Mouse (Mus musculus) urinary bladder, postnatal 10 days (tissue): Measurements from ENCODE around the gene Acvr1c.

Source experiments
- DNase-seq: peaks from one replicate; pipeline ENCODE4 v3.0.0; 2022; ENCODE audit warnings: low spot score

Acvr1c gene

GRCm38 (mm10) chr2:58357414-58358131 lies at the start of gene Acvr1c:
Gene Acvr1c (minus strand): TSS chr2:58357895.
- DNase-seq = no peak

GRCm38 (mm10) chr2:58403481-58403880 lies 45.8 kb upstream of the Acvr1c start:
- DNase-seq = no peak

- DNase-seq = no peak
Measured at GRCm38 (mm10) chr2:58388601-58389000, 30.9 kb upstream of the Acvr1c start.

GRCm38 (mm10) chr2:58380020-58380419 lies 22.3 kb upstream of the Acvr1c start:
- DNase-seq = no peak

DNA sequence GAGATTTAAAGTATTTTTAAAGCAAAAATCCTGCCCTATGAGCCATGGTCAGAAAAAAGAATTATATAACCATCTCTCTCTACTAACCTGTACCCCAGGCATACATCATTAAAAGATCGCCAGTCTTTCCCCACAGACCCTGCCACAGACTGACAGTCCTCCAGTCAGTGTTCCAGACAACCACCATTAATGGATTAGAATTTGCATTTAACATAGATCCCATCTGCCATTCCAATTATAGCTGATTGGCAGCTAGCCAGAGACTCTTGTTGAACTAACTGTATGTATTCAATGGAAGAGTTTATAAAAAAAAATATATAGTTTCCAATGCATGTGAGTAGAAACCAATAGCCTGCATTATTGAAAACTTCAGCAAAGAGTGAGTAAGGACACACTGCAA lies 21.8 kb upstream of the Acvr1c start:
- DNase-seq = no peak

GRCm38 (mm10) chr2:58377417-58378130 lies 19.9 kb upstream of the Acvr1c start:
- DNase-seq = no peak

DNA sequence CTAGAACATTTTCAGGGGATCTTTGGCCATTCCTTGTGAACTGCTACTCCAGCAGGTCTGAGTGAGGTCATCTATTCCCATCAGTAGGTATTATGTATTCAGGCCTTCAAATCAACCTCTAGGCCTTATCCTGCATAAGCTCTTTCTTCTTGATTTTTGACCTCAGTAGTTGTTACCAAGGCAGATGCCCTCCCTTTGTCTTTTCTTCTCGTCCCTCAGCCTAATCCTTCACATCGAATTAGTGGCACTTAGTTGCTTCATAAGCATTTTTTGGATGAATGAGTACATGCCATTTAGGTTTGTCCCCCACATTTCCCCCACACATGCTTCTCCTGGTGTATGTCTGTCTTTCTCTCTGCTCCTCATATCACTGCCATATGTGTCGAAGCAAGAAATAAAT lies 8.5 kb upstream of the Acvr1c start:
- DNase-seq = no peak

DNA sequence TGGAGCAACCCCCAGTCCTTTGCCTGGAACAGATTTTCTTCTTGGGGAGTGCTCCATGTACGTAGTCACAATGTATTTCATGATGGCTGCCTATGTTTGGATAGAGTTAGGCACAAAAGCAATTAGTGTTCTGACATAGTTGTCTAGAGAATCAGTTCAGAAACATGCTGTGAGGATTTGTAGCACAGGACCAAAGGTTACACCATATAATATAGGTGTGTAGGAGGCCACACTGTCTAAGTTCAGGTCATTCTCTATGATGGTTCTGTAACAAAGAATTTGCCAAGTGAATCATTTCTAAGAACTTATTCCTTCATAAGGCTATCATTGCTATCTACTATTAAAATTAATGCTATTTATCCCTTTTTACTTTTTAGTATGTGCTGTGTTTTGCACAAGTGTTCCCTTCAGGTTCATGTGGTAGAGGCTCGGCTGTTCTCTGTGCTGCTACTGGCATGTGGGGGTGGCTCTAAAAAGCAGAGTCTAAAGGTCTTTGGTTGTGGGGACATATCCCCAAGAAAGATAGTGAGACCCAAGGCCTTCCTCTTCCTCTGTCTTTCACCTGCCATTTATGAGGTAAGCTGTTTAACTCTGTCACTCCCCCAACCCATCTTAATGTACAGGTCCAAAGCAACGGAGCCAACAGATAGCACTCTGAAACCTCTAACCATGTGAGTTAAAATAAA lies 3.8 kb upstream of the Acvr1c start:
- DNase-seq = no peak

DNA sequence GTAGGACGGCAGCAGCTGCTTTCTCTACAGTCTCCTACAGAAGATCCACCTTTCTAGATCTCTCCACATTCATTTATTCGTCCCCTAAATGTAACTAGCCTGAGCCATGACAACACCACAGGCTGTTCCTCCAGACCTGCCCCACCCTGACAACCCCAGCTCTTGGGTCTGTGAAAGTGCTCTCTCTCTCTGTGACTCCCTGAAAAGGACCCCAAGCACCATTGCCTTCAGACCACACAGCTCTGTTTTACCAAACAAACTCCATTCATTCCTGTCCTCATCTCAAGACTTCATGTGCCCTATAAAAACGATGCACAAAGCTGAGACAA lies 401 bp upstream of the Acvr1c start:
- no peak for DNase-seq

- no peak for DNase-seq
Measured at GRCm38 (mm10) chr2:58357068-58357413, 654 bp downstream of the Acvr1c start.

DNA sequence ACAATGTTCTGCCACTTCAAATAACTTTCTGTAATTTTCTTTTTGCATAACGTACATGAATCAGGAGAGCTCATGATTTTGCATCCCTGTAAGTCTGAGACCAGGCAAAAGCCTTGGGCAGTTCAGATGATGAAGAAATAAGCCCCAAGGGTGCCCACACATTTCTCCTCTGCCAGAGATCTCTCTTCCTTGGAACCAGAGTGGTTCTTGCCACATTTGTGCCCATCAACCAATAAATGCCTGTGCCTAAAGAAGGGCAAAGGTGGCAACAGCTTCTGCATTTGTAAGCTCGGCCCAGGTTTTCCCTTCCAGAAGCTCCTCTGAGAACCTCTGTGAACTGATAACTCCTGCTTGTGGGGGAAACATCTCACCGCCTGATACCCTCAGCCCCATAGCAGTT lies 3.3 kb downstream of the Acvr1c start:
- no peak for DNase-seq

DNA sequence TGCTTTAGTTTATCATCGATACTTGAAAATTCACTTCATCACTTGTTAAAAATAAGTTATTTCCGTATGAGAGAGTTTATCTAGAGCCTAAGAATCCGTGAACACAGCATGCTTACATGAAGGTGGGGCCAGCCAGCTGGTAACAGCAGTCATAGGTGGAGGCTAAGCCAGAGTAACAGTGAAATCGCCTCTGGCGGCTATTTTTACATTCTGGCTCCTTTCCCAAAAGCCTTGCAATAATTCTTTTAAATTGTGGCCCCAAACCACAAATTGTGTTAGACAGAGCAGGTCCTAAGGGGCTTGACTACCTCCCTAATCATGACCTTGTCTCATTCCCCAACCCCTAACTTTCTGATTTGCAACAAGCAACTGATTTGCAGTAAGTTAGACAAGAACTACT lies 4.8 kb downstream of the Acvr1c start:
- no peak for DNase-seq

DNA sequence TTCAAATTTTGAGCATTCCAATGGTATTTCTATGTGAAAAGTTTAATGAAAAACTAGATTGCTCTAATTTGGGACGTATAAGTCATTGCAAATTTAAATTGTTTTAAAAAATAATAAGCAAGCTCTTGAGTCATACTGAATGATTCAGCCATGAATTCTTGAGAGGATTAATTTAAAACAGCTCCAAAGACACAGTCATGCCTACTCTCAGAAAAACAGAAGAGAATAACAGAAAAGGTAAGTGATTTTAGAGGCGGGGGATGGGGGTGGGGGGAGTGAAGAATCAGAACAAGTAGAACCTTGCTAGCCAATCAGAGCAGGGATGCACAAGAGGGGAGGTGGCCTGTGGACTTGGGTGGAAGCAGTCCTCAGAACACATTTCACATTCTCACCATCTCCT lies 7.0 kb downstream of the Acvr1c start:
- DNase-seq = no peak

- no peak for DNase-seq
Measured at GRCm38 (mm10) chr2:58336730-58337129, 21.0 kb downstream of the Acvr1c start.

DNA sequence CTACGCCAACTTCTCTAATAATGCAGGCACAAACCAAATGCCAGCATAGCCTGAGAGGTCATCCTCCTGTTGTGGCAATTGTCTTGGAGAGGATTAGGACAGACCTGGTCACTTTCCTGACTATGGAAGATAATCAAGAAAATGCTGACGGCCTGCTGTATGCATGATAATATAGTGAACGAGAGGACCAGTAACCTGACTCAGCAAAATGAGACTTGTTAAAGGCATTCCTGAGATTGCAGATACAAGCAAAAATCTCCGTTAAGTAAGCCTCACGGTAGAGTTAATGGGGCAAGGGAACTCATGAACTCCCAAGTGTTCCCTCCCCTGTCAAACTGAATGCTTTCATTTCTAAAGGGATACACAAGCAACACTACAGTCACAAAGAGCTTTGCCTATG lies 28.1 kb downstream of the Acvr1c start:
- DNase-seq = no peak

GRCm38 (mm10) chr2:58324118-58324901 lies 33.4 kb downstream of the Acvr1c start:
- no peak for DNase-seq

DNA sequence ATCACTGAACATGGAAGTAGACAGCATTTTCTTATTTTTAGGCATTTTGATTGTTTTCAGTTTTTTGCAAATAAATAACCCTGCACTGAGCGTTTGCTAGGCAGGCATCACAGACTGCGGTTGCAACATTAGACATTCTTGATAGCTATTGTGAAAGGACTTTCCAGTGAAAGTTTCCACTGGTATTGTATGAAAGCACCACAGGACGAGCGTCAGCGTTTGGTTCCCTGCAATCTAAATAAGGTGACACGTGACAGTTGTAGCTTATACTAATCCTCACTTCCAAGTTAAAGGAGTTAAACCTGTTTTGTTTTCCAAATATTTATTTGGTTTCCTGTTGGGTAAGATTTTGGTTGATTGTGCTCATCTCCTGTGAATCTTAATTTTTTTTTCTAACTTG lies 34.4 kb downstream of the Acvr1c start:
- no peak for DNase-seq

DNA sequence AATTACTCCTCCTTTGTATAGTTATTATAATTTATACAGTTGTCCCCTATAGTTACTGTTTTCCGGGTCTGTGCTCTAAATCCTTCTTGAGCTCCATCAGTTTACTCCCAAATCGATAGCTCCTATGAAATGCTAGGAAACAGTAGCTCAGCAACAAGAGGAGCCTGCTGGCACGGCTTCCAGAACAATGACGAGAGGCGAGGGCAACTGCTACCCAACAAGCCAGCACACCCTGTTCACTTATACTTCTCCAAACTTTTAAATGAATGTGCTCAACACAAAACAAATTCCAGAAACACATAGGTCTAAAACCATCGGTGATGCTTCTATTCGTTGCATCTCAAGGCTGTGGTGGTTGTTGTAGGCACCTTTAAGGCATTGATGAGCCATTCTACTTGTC lies 41.5 kb downstream of the Acvr1c start:
- no peak for DNase-seq

GRCm38 (mm10) chr2:58309695-58310094 lies 48.0 kb downstream of the Acvr1c start:
- DNase-seq = no peak

GRCm38 (mm10) chr2:58304450-58304849 lies 53.2 kb downstream of the Acvr1c start:
- DNase-seq = no peak

- no peak for DNase-seq
Measured at GRCm38 (mm10) chr2:58289759-58290431, 67.8 kb downstream of the Acvr1c start.

DNA sequence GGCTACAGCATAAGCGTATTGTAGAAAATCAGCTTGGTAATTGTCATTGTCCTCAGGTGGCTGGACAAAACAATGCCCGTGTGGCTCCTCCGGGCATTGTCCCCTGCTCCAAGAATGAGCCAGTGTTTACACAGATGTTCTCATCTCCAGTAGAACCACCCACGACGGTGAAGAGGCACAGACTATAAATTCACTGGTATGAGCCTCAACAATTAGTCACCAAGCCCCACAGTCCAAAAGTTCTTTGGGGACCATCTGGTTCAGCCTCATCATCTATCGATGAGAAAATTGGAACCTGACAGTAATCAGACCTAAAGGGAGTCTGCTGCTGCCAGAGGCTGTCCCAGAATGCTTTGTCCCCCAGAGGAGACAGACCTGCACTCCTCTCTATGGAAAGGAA lies 68.4 kb downstream of the Acvr1c start:
- no peak for DNase-seq
